Mouse (Mus musculus) liver, embryonic 14.5 days (tissue): Measurements from ENCODE around the gene Polr1c. TPM values are rescaled to one million over a fixed set of nuclear protein-coding genes. Genes with fewer than 3 reads are reported as not detected.
A peak's percentile ranks its signal among the peaks of the same experiment; 100 is the strongest.

ENCODE experiments used
- ATAC-seq: fragments of 200-750 bp; cut with Nextera tagmentation; 2 replicates; pipeline ENCODE4 v1.8.0; 2017; ENCODE audit warnings: moderate number of reproducible peaks, mild to moderate bottlenecking, moderate library complexity; ENCODE audit not compliant: insufficient read depth
- DNase-seq, 3 experiments: peaks; one replicate each; pipeline ENCODE4 v3.0.0-alpha.2; 2012 to 2013; ENCODE audit warnings: low read depth in 3 of 3, low spot score in 3 of 3
- H3K27ac ChIP-seq: fragments of 300-500 bp; sonication (generic); 2 replicates; pipeline ENCODE4 v1.5.1; 2014; ENCODE audit warnings: moderate library complexity, mild to moderate bottlenecking, control low read depth, inconsistent platforms
- H3K27me3 ChIP-seq: fragments of 300-500 bp; sonication (generic); 2 replicates; pipeline ENCODE4 v1.6.1; 2014; ENCODE audit warnings: mild to moderate bottlenecking, low read length, moderate library complexity; ENCODE audit not compliant: control insufficient read depth, insufficient read depth
- H3K36me3 ChIP-seq: fragments of 300-500 bp; sonication (generic); replicated peaks from 2 replicates; pipeline ENCODE4 v1.6.1; 2014; ENCODE audit warnings: low read depth; ENCODE audit not compliant: control insufficient read depth, insufficient read depth
- H3K4me1 ChIP-seq, 2 experiments: fragments of 200-500 bp in 1 of 2; fragments of 300-500 bp in 1 of 2; sonication (generic) in 1 of 2; replicated peaks; 2 replicates each; pipeline ENCODE4 v1.6.1; 2012 to 2014; ENCODE audit warnings: antibody characterized with exemption in 1 of 2, inconsistent platforms in 1 of 2, low read length in 1 of 2; ENCODE audit not compliant: control insufficient read depth in 2 of 2, insufficient read depth in 2 of 2
- H3K4me2 ChIP-seq: fragments of 300-500 bp; sonication (generic); 2 replicates; pipeline ENCODE4 v1.6.1; 2014; ENCODE audit warnings: low read depth, mild to moderate bottlenecking, control low read depth, moderate library complexity
- H3K4me3 ChIP-seq, 2 experiments: fragments of 200-500 bp in 1 of 2; fragments of 300-500 bp in 1 of 2; sonication (generic) in 1 of 2; 2 replicates each; pipeline ENCODE4 v1.5.1; 2012 to 2014; ENCODE audit warnings: low read depth in 2 of 2, low read length in 2 of 2, mild to moderate bottlenecking in 2 of 2, control low read depth in 1 of 2, inconsistent platforms in 1 of 2, moderate library complexity in 1 of 2; ENCODE audit not compliant: insufficient read depth in 1 of 2
- H3K9ac ChIP-seq: fragments of 300-500 bp; sonication (generic); replicated peaks from 2 replicates; pipeline ENCODE4 v1.6.1; 2014; ENCODE audit warnings: mild to moderate bottlenecking, control low read depth, moderate library complexity
- H3K9me3 ChIP-seq: fragments of 300-500 bp; sonication (generic); 2 replicates; pipeline ENCODE4 v1.6.1; 2016; ENCODE audit warnings: low read length, mixed read lengths; ENCODE audit not compliant: control insufficient read depth
- CTCF ChIP-seq: IDR thresholded peaks from 2 replicates; pipeline ENCODE4 v1.5.1; 2016; ENCODE audit warnings: antibody characterized with exemption, low read depth, control low read depth
- EP300 ChIP-seq: IDR thresholded peaks from 2 replicates; pipeline ENCODE4 v1.6.1; 2016; ENCODE audit warnings: antibody characterized with exemption, low read depth
- WGBS: fragments of 180-500 bp; shearing (Covaris S2); extraction: QIAGEN DNeasy Blood & Tissue Kit; methylation state at CpG from one replicate; pipeline ENCODE4 v1.1.7; 2014; ENCODE audit not compliant: insufficient replicate concordance; 5-methylcytosine and 5-hydroxymethylcytosine counted together
- polyA plus RNA-seq, 2 experiments: library from polyadenylated mRNA; depleted of rRNA in 1 of 2; stranded (reverse) in 1 of 2; unstranded in 1 of 2; fragments of >200 nt; fragmentation: Nextera tagmentation in 1 of 2; extraction: Ambion mirVana in 1 of 2; gene quantifications; 2 replicates each; pipeline versions ENCODE4 v1.2.1 to v1.2.3; 2012 to 2014

Gene Polr1c
- polyA plus RNA-seq (2012; rRNA removed) (29.7 and 40.8 TPM in 2 replicates), polyA plus RNA-seq (2014; fragmentation: Nextera tagmentation; extraction: Ambion mirVana) (37.3 and 42.5 TPM in 2 replicates)

DNA sequence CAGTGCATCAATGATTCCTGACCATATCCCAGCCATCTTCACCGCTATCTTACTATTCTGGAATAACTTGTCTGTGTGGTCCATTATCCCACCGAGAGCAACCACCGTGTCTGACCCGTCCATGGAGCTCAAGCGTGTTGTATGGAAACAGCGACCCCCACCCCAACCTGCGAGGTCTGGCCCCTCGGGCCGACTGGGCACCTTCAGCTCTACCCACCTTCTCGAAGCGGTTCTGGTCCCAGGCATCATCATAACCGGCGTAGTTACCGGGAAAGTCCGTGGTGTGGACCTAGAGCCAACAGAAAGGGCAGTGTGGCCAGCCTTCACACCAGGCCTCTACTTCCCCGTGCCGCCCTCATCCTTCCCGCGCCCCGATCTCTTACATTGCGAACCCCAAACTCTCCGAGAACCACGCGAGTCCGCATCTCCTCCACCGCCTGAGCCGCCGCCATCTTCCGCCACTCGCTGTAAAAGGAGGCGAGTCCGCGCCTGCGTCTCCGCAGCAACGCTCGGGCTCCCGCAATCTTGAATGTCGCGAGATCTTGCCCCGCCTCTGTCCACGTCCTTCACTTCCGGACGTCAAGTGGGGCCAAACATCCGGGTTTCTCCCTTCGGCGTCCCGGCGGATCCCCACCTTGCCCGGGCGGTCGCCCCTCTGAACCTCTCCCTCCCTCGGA, at the start of gene Polr1c, which contains the start of gene Yipf3:
Gene Polr1c (minus strand): TSS at position 543 of the 677 bp plus-strand sequence.
Gene Yipf3 (plus strand): TSS at position 569 of the 677 bp plus-strand sequence.
- peak within 1 kb of the TSS; percentile 68 for H3K4me2 ChIP-seq
- peaks cover 51% of the 10 kb centered on the region for H3K36me3 ChIP-seq
- H3K4me3 ChIP-seq: peak within 1 kb of the TSS; percentile 86 to 95
- no peaks in the 10 kb centered on the region for H3K9me3 ChIP-seq
- peak; percentile 89 for ATAC-seq
- DNase-seq: peak; percentile 87 to 89 (median 87)
- peak within 1 kb of the TSS; percentile 64 for H3K27ac ChIP-seq
- peaks cover 13 to 15% of the 10 kb centered on the region in 2 experiments for H3K4me1 ChIP-seq
- no peaks in the 10 kb centered on the region for H3K27me3 ChIP-seq
- TF ChIP-seq CTCF (no peak), EP300 (peak; percentile 61)
- 0% methylated on average over 53 of the region's 53 CpGs for WGBS
- H3K9ac ChIP-seq: peak within 1 kb of the TSS; percentile 82

DNA sequence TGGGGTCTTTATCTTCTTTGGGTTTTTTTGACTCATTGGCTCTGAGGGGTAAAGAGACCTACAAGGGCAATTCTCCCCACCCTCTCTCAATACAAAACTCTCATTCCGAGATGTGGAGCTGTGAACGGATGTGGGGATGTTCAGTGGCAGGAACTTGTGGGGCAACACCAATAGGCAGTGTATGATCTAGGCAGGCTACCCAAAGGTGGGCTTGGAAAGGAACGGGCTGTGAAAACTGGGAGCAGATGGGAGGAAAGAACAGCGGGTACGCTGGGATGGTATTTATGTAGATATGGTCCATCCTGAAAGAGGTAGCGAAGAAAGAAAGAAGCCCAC, 49.1 kb upstream of the Polr1c start:
- Histone ChIP-seq H3K9me3 (no peaks in the 10 kb centered on the region), H3K36me3 (no peaks in the 10 kb centered on the region), H3K4me3 (peak overlapping the region in 1 of 2 experiments; percentile 43; a peak in 2 of 4 replicates), H3K4me1 (no peaks in the 10 kb centered on the region), H3K27me3 (peaks cover 46% of the 10 kb centered on the region), H3K4me2 (peak overlapping the region; percentile 64), H3K27ac (no peak overlapping the region), H3K9ac (no peak overlapping the region)
- WGBS: 6% methylated on average over 6 of the region's 6 CpGs
- DNase-seq (no peak), ATAC-seq (no peak)
- no peak for TF ChIP-seq CTCF
- TF ChIP-seq EP300: no peak

DNA sequence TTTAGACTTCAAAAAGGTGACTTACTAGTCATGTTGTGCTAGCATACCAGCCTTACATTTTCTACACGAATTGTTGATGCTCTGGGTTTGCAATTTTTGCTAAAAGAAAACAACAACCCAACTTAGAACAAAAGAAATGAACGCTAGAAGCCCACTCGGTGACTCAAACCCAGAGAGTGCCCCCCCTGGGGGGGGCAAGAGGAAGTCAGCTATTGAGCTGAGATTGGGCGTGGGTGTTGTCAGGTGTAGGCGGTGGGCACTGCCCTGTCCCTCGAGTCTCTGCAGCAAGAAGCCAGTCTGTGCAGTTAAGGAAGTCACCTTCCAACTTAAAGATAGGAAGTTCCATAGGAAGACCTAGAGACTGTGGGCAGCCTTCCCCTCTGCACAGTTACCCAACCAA, 48.7 kb upstream of the Polr1c start:
- H3K4me2 ChIP-seq: no peak overlapping the region
- TF ChIP-seq EP300: no peak
- TF ChIP-seq CTCF: no peak
- ATAC-seq (no peak), DNase-seq (no peak)
- WGBS: 26% methylated on average over 6 of the region's 6 CpGs
- H3K4me1 ChIP-seq: no peaks in the 10 kb centered on the region
- H3K27me3 ChIP-seq: peaks cover 46% of the 10 kb centered on the region
- no peaks in the 10 kb centered on the region for H3K36me3 ChIP-seq
- no peak overlapping the region for H3K4me3 ChIP-seq
- H3K9ac ChIP-seq: no peak overlapping the region
- no peak overlapping the region for H3K27ac ChIP-seq
- no peaks in the 10 kb centered on the region for H3K9me3 ChIP-seq

DNA sequence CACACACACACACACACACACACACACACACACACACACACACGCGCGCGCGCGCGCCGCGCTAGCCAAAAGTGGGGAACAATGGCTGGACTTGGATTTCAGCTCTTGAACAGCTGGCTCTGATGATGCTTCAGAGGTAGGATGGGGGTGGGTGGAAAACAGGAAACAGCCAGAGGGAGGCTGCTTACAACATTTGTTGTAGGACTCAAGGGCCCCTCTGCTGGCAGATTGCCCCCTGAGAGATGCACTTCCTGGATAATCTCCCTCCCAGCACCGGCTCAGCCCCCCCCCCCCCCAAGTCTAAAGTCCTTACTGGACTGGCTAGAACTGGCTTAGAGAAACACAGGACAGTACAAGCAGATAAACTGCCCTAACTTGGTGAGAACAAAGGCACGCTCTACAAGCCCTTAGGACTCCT, 39.8 kb upstream of the Polr1c start:
- no peaks in the 10 kb centered on the region; the same call in 1 of the 2 replicates for H3K27me3 ChIP-seq
- WGBS: 50% methylated on average over 11 of the region's 11 CpGs
- H3K4me2 ChIP-seq: no peak overlapping the region
- no peaks in the 10 kb centered on the region for H3K36me3 ChIP-seq
- no peaks in the 10 kb centered on the region for H3K9me3 ChIP-seq
- peaks cover 0 to 6% of the 10 kb centered on the region in 2 experiments; a peak in 2 of 4 replicates for H3K4me1 ChIP-seq
- H3K9ac ChIP-seq: no peak overlapping the region
- no peak overlapping the region for H3K4me3 ChIP-seq
- no peak overlapping the region for H3K27ac ChIP-seq
- TF ChIP-seq EP300 (no peak), CTCF (no peak)
- no peak for DNase-seq
- ATAC-seq: no peak

GRCm38 (mm10) chr17:46285407-46285806, 37.6 kb upstream of the Polr1c start:
- no peak for ATAC-seq

More at GRCm38 (mm10) chr17:46285407-46285806, 37.6 kb upstream of the Polr1c start:
- no peak for DNase-seq
- 45% methylated on average over 6 of the region's 6 CpGs for WGBS
- H3K36me3 ChIP-seq: no peaks in the 10 kb centered on the region
- H3K4me2 ChIP-seq: no peak overlapping the region
- peaks cover 10 to 15% of the 10 kb centered on the region in 2 experiments; a peak in 3 of 4 replicates for H3K4me1 ChIP-seq
- no peaks in the 10 kb centered on the region for H3K27me3 ChIP-seq
- no peaks in the 10 kb centered on the region for H3K9me3 ChIP-seq
- no peak for TF ChIP-seq EP300
- no peak for TF ChIP-seq CTCF
- H3K27ac ChIP-seq: no peak overlapping the region
- no peak overlapping the region for H3K4me3 ChIP-seq
- no peak overlapping the region for H3K9ac ChIP-seq
